Mouse (Mus musculus) thymus, postnatal 25 days (tissue): ENCODE results near the gene Gm12394.
"Not testable (repeated sequence)": the region's sequence is repeated elsewhere in the genome, so short reads cannot be mapped to it uniquely, and the experiment has no call there.

Experiments
- DNase-seq: peaks from one replicate; pipeline ENCODE4 v3.0.0; 2022

The Gm12394 gene

GRCm38 (mm10) chr4:42856671-42857070, at the start of gene Gm12394:
Gene Gm12394 (minus strand): TSS chr4:42856771.
- not testable (repeated sequence) for DNase-seq

DNA sequence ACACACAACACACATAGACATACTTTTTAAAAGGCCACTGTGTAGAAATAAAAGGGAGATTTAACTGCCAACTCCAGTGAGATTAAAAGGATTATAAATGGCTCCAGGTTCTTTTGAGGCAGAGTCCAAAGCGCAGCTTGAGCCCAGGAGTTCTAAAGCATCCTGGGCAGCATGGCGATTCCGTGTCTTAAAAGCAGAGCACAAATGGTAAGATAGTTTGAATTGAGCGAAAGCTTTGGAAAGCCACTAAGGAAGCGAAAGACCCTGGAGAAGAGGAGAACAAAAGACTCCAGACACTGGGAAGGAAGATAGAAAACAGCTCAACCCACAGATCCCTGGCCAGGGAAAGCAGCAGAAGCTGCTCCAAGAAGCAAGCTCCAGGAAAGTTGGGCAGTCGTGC, 48.4 kb upstream of the Gm12394 start:
- no peak for DNase-seq

DNA sequence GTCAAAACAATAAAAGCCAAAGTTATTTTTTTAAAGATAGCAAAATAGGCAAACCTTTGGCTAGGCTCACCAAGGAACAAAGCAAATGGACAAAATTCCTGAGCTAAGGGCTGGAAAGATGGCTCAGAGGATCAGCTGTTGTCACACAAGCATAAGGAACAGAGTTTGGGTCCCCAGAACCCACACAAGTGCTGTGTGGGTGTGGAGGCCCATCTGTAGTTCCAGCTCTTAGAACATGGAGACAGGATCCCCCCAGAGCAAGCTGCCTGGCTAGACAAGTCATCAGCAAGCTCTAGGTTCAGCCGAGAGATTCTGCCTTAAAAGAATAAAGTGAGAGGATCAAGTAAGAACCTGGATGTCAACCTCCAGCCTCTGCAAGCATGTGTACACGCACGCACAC, 48.0 kb upstream of the Gm12394 start:
- DNase-seq = no peak

DNA sequence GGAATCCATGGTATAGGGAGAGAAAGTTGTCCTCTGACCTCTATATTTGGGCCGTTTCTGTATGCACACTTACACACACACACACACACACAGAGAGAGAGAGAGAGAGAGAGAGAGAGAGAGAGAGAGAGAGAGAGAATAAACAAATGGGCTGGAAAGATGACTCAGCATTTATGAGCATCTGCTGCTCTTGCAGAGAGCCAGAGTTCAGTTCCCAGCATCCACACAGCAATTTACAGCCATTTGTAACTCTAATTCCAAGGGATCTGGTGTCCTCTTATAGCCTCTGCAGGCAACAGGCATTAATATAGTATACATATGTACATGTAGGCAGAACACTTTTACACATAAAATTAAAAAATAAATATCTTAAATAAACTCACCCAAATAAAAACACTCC, 47.4 kb upstream of the Gm12394 start:
- DNase-seq = no peak

GRCm38 (mm10) chr4:42902730-42903129, 46.2 kb upstream of the Gm12394 start:
- DNase-seq = no peak

DNA sequence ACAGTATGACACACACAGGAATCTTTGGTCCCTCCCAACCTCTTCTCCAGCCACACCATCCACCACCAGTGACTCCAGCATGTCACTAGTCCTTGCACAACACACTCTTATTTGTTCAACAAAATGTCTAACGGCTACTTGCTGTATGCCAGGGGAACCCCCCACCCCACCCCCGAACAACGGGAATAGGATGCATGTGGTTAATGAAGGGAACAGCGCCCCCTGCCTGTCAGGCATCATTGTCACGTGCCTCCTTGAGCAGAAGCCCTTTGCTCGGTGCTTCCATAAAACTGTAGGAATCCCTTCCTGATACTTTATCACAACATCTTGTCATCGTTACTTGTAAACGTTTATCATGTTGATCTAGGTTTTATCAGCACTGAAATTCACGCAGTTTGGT, 45.6 kb upstream of the Gm12394 start:
- peak; percentile 9 for DNase-seq

DNA sequence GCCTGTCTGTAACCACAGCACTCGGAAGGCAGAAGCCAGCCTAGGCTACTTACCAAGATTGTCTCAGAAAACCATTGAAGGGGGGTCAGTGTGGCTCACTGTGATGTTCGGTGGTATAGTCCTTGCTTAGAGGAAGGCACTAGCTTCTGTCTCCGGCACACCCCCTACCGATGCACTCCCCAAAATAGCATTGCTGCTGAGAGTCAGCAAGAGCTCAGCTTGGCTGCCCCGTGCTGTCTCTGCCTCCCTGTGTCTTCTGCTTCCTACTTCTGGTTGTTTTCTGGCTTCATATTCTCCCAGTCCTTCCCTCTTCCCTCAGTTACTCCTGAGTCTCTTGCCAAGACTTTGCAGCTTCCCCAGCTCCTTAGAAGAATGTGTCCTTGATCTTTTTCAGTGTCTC, 44.3 kb upstream of the Gm12394 start:
- no peak for DNase-seq

- DNase-seq = no peak
These were observed 42.3 kb upstream of the Gm12394 start for GRCm38 (mm10) chr4:42898914-42899313.

GRCm38 (mm10) chr4:42895118-42895517, 38.5 kb upstream of the Gm12394 start:
- no peak for DNase-seq

GRCm38 (mm10) chr4:42891176-42891575, 34.6 kb upstream of the Gm12394 start:
- DNase-seq = no peak

- no peak for DNase-seq
These were observed 32.2 kb upstream of the Gm12394 start for GRCm38 (mm10) chr4:42888806-42889205.

DNA sequence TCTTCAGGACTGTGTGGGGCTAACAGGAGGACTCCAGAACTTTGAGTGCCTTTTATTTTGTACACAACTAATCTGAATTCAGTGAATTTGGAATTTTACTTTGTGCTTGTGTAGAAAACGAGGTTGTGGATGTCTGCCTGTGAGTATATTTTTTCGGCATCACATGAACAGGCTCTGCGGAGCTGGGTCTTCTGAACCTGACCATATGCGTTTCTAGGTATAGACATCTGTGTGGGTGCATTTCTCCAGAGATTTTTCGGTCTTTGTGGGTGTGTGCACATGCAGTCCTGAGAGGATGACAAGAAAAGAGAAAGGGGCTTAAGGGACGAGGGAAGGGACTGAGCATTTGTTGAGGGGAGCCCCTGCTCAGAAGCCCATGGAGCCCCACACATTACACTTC, 30.4 kb upstream of the Gm12394 start:
- DNase-seq = no peak

DNA sequence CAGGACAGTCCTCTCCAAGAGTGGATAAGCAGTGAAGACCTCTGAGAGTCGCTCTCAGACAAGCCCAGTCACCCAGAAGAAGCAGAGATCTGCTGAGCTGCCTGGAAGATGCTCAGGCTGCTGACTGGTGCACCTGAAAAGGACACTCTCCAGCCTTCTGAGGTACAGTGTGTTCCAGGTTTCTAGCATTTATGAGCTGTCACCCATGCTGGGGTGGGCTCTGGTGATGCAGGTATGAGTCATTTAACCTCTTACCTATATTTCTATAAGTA, 24.0 kb upstream of the Gm12394 start:
- no peak for DNase-seq

- no peak for DNase-seq
These were observed 23.5 kb upstream of the Gm12394 start for GRCm38 (mm10) chr4:42879829-42880676.

DNA sequence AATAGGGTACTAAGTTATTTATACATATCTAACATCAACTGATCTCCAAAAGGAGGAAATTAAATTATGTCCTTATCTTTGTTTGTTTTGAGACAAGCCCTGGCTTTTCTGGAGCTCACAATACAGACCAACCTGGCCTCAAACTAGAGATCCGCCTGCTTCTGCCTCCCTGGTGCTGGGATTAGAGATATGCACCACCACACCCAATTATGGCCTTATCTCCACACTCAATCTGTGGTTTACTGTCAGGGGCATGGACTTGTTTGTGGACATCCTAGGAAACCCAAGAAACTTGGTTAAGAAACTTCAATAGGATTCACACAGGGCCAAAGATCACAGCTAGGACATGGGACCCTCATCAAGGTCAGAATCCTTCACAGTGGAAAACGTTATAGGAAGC, 21.1 kb upstream of the Gm12394 start:
- no peak for DNase-seq

GRCm38 (mm10) chr4:42876586-42877291, 20.2 kb upstream of the Gm12394 start:
- DNase-seq = peak; percentile 27

- no peak for DNase-seq
These were observed 17.6 kb upstream of the Gm12394 start, which contains the start of gene Fam205c for GRCm38 (mm10) chr4:42874134-42874533. Gene Fam205c (minus strand): TSS chr4:42874234.

- no peak for DNase-seq
These were observed 16.3 kb upstream of the Gm12394 start for GRCm38 (mm10) chr4:42872746-42873435.

- no peak for DNase-seq
These were observed 15.6 kb upstream of the Gm12394 start for GRCm38 (mm10) chr4:42872151-42872550.

DNA sequence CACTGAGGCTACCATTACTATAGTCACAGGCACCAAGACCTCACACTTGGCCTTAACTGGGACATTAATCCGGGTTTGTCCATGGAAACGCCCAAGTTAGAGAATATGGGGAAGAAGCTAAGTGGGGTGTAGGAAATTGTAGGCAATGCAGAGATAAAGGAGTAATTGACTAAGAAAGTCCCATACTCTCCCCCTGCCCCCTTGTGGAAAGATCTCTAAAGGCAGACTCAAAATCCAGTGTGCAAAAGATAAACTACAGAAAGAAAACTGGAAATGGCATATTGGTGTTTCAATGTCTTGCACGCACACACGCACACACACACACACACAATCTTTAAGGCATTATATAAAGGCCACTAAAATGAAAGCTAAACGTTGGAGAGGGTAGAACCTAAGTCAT, 14.2 kb upstream of the Gm12394 start:
- DNase-seq = no peak

DNA sequence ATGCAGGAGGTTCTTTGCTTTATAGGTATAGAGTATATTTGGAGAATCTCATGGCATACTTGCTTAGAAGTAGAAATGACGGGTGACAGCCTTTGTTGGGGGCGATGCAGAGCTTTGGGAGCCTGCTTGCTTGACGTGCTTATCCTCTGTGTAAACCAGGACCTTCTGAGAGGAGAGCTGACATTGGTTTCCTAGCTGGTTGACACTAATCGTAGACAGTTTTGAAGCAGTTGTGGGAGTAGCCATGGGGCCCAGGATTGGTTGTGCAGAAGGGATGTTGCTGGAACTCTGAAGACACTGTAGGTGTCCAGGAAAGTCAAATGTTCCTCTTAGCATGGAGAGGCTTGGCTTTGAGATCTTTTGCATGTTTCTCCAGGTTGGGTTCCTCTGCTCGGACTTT, 11.6 kb upstream of the Gm12394 start:
- DNase-seq = no peak

GRCm38 (mm10) chr4:42867390-42867789, 10.8 kb upstream of the Gm12394 start:
- DNase-seq = no peak

GRCm38 (mm10) chr4:42863487-42863886, 6.9 kb upstream of the Gm12394 start:
- not testable (repeated sequence) for DNase-seq

DNA sequence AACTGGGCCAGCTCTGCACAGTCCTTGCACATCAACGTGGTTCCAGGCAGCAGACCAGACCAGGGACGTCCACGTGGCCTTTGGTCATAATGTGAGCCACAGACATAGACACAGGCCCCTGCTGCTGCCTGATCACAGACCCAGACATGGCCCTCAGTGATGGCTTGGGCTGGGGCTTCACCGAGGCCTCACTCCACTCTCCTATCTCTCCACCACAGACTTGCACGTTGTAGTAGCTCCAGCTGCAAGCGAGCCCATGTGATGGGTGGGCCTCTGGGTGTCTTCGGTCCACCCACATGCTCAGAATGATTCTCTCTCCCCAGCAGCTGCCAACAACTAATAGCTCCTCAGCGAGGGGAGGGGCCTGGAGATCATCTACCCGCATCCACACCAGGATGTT, 3.9 kb upstream of the Gm12394 start:
- not testable (repeated sequence) for DNase-seq
